Mouse (Mus musculus) heart, adult 2 months (tissue): ENCODE measurements around the gene Agpat3.

Source experiments
- CTCF ChIP-seq: fragments of 200-600 bp; IDR thresholded peaks from 2 replicates; pipeline ENCODE4 v1.8.1; 2022; ENCODE audit warnings: antibody characterized with exemption, mild to moderate bottlenecking, moderate library complexity
- EP300 ChIP-seq: fragments of 200-500 bp; IDR thresholded peaks from 2 replicates; pipeline ENCODE4 v1.6.1; 2011; ENCODE audit warnings: low read depth, low read length, control low read depth; ENCODE audit not compliant: insufficient read depth
- POLR2A ChIP-seq: fragments of 200-500 bp; IDR thresholded peaks from 2 replicates; pipeline ENCODE4 v1.6.1; 2011; ENCODE audit warnings: mild to moderate bottlenecking, low read depth, low read length, control low read depth; ENCODE audit not compliant: insufficient read depth

DNA sequence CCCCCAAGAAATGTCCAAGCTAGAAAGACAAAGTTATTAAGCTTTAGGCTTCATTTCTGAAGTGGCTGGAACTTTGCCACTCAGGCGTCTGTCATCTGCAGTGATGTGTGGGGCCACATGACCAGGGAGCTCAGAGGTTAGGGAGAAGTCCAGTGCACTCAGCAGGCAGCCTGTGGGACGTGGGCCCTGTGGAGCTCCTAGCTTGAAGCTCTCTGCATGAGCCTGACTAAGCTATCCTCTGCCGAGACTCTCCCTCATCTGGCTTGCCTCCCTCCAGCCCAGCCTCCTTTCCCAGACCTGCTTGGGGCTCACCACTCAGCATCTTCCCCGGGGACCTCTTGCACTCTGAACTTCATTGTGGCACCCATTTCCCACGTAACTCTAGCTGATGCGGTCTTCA lies 4.8 kb downstream of the Agpat3 start:
- TF ChIP-seq CTCF: no peak
- TF ChIP-seq EP300: no peak
- no peak for TF ChIP-seq POLR2A
